Mouse (Mus musculus) forelimb bud, embryonic 11.5 days (tissue): ENCODE measurements around the gene Sept1.
A peak's percentile ranks its signal among the peaks of the same experiment; 100 is the strongest.
"Not testable (repeated sequence)": the region's sequence is repeated elsewhere in the genome, so short reads cannot be mapped to it uniquely, and the experiment has no call there.

ENCODE experiments used
- DNase-seq: peaks from one replicate; pipeline ENCODE4 v3.0.0-alpha.2; 2012; ENCODE audit warnings: low read depth, low spot score

Sept1 gene

GRCm38 (mm10) chr7:127253821-127254769 lies 21.2 kb upstream of the Sept1 start:
- peak; percentile 99 for DNase-seq

GRCm38 (mm10) chr7:127253341-127253740 lies 20.4 kb upstream of the Sept1 start:
- no peak for DNase-seq

- DNase-seq: peak; percentile 42
Measured at GRCm38 (mm10) chr7:127252414-127252813, 19.5 kb upstream of the Sept1 start.

GRCm38 (mm10) chr7:127250511-127250910 lies 17.6 kb upstream of the Sept1 start:
- DNase-seq: not testable (repeated sequence)

GRCm38 (mm10) chr7:127244658-127245510 lies 12.0 kb upstream of the Sept1 start:
- DNase-seq: no peak

- peak; percentile 84 for DNase-seq
Measured at GRCm38 (mm10) chr7:127243870-127244657, 11.1 kb upstream of the Sept1 start, which contains the start of gene Zfp771. Zfp771 (plus strand) TSS chr7:127244274.

GRCm38 (mm10) chr7:127243361-127243867 lies 10.5 kb upstream of the Sept1 start:
- DNase-seq: no peak

- DNase-seq: no peak
Measured at GRCm38 (mm10) chr7:127234777-127235176, 1.8 kb upstream of the Sept1 start.

- DNase-seq: no peak
Measured at GRCm38 (mm10) chr7:127233765-127234164, 835 bp upstream of the Sept1 start.

- DNase-seq: no peak
Measured at GRCm38 (mm10) chr7:127233368-127233749, 429 bp upstream of the Sept1 start.

- no peak for DNase-seq
Measured at GRCm38 (mm10) chr7:127231826-127232621, 906 bp downstream of the Sept1 start.

GRCm38 (mm10) chr7:127231376-127231775 lies 1.6 kb downstream of the Sept1 start:
- no peak for DNase-seq

- peak; percentile 71 for DNase-seq
Measured at GRCm38 (mm10) chr7:127228615-127229303, 4.2 kb downstream of the Sept1 start.

GRCm38 (mm10) chr7:127225147-127225995 lies 7.6 kb downstream of the Sept1 start:
- no peak for DNase-seq

- no peak for DNase-seq
Measured at GRCm38 (mm10) chr7:127224616-127225015, 8.3 kb downstream of the Sept1 start.

- DNase-seq: no peak
Measured at GRCm38 (mm10) chr7:127223515-127224478, 9.1 kb downstream of the Sept1 start.

GRCm38 (mm10) chr7:127223106-127223505 lies 9.8 kb downstream of the Sept1 start:
- DNase-seq: no peak

- DNase-seq: no peak
Measured at GRCm38 (mm10) chr7:127220440-127220839, 12.5 kb downstream of the Sept1 start.
